Mouse (Mus musculus) liver, adult 2 months (tissue): ENCODE measurements around the gene Ugt1a7c.

Source experiments
- CTCF ChIP-seq: fragments of 200-500 bp; IDR thresholded peaks from 2 replicates; pipeline ENCODE4 v1.5.1; 2011; ENCODE audit warnings: low read depth, low read length, control low read depth
- POLR2A ChIP-seq: fragments of 200-500 bp; IDR thresholded peaks from 2 replicates; pipeline ENCODE4 v1.6.1; 2011; ENCODE audit warnings: low read length, control low read depth; ENCODE audit not compliant: insufficient read depth; ENCODE audit errors: extremely low read depth

DNA sequence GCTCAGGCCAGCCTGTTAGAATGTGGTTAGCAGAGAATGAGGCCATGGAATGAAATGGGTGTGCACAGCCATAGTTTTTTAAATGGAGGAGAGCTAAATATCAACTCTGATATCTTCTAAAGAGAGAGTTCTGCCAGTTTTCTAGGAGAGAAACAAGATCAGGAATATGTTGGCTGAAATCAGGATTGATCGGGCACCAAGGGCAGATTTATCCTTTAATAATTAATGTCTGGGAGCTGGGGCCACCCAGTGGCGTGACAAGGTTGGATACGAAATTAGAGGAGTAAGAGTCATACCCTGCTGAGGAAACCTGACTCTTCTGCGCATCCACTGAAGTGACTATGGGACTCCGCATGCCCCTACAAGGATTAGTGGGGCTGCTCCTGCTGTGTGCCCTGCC is 70.8 kb downstream of the Ugt1a7c start, which contains the start of gene Ugt1a5:
- TF ChIP-seq CTCF = no peak; the same call in 1 of the 2 replicates
- TF ChIP-seq POLR2A = no peak
